Mouse (Mus musculus) spleen, embryonic (tissue): ENCODE data around the gene Egf.
"Not testable (repeated sequence)": the region's sequence is repeated elsewhere in the genome, so short reads cannot be mapped to it uniquely, and the experiment has no call there.

ENCODE experiments used
- CTCF ChIA-PET: fragments of 350-600 bp; sonication (Branson Sonifier 250); formaldehyde crosslinking; loops from one replicate; lab custom pipeline; 2022; lab: Charles Lee

The Egf gene

DNA sequence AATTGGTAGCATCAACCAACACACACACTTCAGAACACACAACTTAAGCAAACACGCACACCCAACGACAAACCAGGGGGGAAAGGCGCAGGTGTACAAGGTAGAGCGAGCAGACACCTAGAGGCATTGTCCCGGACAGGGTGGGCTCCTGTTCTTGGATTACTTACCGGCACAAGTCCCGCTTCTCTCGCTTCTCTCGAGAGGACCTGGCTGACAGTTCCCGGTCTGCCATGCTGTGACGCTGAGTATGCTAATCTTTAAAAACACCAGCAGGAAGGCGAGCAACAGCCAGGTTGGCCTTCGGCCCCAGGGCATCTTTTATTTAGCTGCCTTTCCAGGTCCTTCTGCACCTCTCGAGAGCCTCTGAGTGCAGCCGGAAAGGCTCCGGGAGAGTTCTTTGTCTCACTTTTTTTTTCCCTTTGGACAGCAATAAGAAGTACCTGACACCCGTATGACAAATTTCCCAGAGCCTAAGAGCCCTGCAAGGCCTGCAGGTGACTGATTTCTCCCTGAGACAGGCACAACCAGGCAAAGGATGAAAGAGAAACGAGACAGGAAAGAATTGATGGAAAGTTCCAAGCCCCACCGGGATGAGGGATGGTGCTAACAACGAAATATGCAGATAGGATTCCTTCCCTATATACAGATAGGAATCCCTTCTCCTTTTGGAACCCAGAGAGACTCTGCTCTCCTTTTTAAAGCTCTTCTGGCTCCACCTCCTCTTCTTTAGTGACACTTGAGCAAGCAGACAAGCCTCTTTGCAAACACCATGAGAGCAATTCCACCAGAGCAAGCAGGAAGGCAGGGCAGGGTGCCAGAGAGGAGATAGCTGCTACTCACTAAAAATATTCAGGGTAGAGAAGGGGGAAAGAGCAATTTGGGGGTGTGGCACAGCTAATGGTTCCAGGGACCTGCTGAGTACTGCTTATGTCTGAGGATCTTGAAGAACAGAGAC is at the start of gene Egf:
Egf (minus strand) TSS at position 667 of the 955 bp plus-strand sequence.
- CTCF ChIA-PET, result no interaction called here

DNA sequence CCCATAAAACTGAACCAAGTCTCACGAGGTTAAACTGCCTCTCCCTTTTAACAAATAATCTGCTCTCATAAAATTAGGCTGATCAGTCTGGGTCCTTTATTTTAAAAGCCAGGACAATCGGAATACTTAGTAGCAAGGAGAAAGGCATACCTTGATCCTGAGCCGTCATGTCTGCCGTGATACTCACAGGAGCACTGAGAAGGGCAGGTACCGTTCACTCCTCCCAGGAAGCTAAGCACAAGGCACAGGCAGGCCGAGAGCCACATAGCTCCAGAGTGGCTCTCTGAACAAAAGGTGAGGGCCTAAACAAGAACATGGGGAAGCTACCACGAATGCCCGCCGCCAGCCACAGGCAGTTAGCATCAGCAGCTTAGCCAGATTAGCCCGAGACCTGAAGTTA is 48.6 kb upstream of the Egf start, which contains the start of gene Lrit3:
Lrit3 (minus strand) TSS at position 266 of the 400 bp plus-strand sequence.
- CTCF ChIA-PET, result no interaction called here

DNA sequence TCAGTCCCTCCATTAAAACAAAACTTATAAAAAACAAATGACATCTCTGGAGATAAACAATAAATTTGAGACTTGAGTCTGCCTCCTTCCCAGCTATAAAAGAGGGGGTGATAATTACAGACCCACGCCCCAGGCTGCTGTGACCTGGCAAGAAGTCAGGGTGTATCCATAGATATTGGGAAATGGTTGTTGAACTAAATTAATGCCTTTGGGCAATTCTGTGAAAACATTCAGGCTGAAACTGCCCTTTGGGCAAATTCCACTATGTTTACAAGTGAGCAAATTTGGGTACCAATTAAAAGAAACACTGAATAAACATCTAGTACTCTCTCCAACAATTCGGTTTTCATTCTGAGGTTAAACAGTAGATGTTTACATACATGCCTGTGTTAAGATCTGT is 43.9 kb upstream of the Egf start:
- CTCF ChIA-PET, result no interaction called here

DNA sequence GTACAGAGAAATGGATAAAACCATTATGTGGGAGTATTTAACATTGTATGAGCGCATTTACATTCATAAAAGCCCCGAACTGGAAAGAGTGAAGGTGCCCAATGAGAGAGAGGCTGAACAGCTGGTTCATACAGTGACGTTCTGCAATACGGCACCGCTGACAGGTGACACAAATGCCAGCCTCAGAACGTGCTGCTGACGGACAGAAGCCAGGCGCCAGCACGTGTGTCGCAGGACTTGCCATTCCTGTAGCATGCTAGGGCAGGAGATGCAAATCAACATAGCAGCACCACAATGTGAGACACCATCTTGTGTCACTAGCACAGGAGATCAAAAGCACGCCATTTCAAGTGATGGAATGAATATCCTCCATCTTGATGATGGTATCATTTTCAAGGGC is 43.4 kb upstream of the Egf start:
- CTCF ChIA-PET, result no interaction called here

DNA sequence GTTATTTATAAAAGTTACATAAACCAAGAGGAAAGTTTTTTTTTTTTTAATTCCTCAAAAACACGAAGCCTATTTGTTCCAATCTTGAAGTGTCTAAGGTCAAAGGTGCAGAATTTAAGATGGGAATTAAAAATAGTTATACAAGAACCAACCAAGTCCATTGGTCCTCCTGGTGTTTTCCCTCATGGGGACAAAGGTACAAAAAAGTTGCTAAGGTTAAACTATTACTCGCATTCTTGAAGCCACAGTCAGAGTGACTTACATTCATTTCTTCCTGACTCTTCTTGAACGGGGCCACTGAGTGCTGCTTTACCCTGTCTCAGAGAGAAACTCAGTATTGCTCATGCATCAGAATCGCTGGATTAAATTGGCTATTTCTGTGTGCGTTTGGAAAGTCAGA is 42.2 kb upstream of the Egf start:
- CTCF ChIA-PET, result no interaction called here

DNA sequence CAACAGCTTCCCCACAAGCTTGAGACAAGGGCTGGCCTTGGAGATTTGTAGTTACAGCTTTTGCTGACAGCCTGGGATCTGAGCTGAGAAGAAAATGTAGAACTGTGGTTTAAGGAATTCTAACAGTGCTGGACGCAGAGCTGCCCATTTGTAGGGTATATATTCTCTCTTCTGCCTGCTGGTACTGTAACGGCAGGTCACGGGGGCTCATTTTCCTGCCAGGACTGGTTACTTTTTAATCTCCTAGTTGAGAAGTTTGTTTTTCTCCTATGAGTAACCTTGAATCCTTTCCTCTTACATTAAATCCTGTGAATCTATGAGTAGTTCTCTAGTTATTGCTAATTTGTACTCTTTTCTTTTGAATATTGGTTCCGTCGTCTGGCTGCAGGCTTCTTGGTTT is 38.7 kb upstream of the Egf start:
- CTCF ChIA-PET, result no interaction called here

DNA sequence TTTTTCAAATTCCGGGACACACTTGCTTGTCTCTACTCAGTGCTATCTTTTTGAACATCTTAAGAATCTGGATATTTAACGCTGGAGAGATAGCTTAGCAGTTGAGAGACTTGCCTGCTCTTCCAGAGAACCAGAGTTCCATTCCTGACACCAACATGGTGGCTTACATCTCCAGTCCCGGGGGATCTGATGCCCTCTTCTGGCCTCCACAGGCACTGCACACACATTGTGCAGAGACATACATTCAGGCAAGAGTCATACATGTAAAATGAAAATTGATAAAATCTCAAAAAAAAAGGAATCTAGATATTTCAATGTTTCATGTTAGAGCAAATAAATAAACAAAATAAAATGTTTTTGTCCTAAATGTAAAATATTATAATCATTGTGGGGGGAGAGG is 27.6 kb upstream of the Egf start:
- CTCF ChIA-PET, result no interaction called here

DNA sequence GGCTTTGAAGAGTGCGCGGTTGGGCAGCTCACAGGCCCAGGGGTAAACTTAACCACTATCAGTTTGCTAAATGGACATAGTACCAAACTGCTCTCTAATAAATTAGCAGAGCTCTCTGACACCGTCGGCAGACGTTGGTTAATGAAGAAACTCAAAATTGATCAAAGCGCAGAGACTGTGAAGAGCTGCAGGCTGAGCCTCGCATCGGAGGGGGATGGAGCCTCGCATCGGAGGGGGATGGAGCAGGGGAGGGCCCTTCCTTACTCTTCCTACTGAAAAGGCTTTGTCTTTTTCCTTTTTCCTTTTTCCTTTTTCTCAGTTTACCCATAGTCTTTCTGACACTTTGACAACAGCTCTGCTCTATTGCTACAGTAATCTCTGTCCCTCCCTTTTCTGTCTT is 26.3 kb upstream of the Egf start:
- CTCF ChIA-PET, result no interaction called here

DNA sequence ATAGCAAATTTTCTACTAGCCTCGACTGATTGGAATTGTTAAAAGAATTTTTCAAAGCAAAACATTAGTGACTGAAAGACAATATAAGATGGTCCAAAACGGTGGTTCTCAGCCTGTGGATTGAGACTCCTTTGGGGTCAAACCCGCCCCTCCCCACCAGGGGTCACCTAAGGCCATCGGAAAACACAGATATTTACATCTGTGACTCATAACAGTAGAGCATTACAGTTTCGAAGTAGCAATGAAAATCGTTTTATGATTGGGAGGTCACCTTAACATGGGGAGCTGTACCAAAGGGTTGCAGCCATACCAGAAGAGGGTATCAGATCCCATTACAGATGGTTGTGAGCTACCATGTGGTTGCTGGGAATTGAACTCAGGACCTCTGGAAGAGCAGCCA is 16.1 kb upstream of the Egf start:
- CTCF ChIA-PET, result no interaction called here

DNA sequence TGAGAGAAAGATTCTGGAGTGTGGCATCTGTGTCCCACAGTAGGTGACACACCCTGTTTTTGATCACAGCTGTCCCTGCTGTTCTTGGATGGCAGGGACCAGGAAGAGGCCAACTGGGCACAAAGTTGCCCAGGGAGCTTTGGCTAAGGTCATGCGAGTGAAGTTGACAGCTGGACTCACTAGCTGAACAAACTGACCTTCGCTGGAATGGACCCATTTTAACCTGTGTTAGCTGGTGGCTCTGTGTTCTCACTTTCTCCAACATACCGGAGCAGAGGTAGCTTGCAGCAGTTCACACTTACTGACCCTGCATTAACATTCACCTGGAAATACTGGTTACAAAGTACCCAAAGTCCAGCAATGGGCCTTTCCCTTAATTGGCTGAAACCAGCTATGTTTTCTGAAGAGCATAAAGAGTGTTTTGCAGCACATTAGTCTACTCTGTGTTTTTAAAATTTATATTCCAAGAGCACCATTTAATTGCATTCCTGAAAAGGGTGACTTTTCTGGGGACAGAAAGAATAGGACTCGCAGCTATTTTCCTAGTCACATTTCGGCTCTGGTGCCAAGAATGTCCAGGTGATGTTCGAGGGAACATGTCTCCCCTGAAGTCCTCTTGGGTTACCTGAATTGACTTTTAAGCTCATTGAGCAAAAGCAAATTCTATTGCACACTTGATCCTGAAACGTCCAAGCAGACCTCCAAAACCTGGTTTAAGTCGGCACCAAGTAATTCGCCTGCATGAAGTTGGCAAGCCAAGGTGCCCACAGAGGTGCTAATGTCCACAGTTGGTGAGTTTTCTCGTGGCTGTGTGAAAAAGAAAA is 12.1 kb upstream of the Egf start:
- CTCF ChIA-PET, result no interaction called here

DNA sequence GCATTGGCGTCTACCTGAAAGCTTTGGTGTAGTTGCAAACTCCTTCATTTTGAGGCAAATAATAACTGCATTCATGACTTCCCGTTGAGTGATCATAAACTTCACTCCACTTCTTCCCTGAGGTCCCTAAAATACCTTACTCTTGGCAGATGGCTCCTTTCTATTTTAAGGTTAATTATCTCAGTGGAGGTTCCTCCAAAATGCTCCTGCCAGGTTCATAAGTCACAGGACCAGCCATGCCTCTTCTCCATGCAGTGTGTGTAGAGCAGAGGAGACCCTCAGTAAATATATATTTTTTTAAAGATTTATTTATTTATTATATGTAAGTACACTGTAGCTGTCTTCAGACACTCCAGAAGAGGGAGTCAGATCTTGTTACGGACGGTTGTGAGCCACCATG is 11.0 kb upstream of the Egf start:
- CTCF ChIA-PET, result no interaction called here

DNA sequence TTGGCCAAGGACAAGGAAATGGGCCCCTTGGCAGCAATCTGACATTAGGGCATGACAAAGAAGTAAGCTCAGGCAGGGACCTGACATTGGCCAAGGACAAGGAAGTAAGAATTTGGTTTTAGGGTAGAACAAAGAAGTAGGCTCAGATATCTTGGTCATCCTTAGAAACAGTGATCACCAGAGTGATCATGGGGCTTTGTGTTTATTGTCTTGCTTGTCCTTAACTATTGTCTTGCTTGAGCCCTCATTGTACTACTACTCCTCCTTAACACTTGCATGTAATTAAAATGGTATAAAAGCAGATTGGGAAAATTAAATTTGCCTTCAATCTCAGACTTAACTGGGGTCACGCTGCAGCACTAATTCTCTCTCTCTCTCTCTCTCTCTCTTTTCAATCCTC is 2.5 kb upstream of the Egf start:
- CTCF ChIA-PET, result not testable (repeated sequence)

DNA sequence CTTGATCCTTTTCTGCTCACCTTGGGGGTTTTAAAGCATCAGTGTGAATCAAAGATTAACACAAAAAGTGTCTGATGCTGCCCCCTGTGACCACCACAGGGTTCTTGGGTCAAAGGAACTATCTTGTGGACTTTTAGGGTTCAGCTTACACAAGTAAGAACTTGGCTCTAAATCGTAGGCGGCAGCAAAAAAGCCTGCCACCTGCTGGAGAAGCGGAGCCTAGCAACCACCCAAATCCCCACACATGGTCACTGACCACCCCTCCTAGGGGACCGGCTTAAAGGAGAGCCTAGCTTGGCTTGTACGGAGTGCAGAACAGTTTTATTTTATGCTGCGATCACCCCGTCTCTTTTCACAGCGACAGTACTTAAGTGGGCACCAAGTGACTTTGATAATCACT is 10.3 kb downstream of the Egf start:
- CTCF ChIA-PET, result interaction anchor here (0.5 kb wide), 1 partner anchor 194 kb away, joined by 7 read pairs; no protein-coding TSS in a partner anchor

DNA sequence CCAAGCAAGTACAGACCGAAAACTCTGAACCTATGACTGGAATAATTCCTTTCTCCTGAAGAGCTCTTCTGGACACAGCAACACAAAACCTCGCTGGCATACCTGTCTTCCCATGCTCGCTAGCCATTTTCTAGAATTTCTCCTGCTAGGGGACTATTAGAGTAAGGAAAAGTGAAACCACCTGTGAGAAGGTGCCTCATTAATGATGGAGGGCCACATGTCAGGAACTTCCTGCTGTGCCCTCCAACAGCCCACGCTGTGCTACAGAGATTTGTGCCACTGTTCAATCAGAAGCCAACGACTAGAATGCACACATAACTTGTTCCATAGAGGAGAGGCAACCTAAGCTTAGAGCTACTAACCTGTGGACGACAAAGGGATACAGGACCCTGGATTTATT is 12.3 kb downstream of the Egf start:
- CTCF ChIA-PET, result interaction anchor here (0.5 kb wide), 1 partner anchor 42 kb away, joined by 3 read pairs; no protein-coding TSS in a partner anchor

DNA sequence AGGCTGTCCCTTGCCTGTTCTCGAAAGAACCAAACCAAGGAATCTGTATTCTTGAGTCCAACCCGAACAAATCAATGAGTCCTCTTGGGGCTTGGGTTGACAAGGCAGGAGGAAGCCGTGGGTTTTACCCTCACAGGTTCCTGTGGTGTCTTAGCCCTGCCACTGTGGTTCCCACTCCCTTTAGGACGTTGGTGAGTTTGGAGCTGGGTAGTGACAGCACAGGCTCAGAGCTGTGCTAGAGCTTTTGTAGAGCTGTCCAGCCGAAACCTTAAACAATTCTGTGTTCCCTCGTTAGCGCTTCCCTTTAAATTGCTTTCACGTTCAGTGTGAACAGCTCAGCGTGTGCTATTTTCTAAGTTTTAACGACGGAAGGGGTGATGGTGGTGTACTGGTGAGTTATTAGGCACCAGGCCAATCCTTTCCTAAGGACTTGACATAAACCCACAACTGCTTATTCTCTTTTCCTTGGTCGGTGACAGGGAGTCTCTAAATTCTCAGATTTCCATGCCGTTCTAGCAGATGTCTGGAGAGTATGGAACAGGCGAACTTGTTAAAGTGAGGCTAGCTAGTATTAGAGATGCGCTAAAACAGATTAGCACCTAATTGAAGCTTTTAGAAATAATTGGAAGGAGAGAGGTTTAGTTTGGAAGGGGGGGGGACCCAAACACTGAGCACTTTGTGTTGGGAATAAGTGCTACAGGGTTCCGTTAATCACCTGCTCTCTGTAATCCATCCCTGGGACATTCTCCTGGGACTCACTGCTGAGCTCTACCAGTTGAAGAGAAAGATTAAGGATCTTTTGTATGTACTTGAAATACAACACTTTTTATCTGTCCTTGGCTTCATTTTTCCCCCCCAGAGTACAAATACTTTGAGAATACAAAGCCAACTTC is 16.6 kb downstream of the Egf start:
- CTCF ChIA-PET, result no interaction called here

DNA sequence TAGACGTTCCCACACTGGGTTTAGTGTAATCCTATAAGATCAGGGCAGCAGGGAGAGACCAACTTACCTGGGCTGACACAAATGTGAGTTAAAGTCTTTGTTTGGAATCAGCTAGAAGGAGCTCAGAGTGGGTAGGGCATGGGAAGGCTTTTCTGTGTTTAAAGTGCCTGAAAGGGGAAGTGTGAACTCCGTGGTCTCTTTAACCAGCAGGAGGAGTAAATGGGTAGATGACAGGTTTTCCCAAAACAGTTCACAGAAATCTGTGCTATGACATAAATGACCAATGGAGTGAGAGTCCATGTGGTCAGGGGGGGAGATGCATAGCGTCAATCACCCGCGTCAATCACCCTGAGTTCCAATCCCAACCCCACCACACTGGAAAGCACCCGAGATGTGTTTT is 23.5 kb downstream of the Egf start:
- CTCF ChIA-PET, result no interaction called here

DNA sequence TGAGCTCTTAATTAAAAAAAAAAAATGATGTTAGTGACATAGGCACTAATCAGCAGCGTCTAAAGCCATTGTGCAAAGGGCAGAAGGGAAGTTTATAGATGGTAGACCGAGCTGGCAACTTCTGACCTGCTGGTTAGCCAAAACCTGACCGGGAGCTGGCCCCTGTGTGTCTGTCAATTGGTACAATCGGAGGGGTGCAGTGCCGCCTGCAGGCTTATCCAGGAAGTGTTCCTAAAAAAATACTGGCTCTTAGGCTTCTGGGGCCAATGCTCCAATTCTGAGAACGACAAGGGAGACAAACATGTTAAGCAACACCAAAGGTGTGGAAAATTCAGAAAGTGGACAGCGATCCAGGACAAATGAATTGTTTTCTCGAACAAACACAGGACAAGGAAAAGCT is 24.7 kb downstream of the Egf start:
- CTCF ChIA-PET, result no interaction called here

DNA sequence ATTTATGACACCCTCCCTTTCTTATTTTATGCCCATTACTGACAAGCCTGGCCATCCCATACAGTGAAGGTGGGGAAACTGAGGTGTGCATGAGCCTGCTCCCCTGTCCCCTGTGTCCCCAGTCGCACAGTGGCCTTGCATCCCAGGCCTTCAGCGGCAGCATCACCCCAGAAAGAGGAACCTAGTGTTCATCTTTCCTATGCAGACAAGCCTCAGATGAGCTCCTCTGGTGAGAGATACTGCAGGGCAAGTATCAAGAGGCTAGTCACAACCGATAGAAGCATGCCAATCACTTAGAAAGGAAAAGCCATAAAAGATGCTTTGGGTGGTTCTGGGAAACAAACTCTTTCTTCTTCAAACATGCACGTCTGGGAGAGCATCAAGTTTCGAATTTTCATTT is 25.2 kb downstream of the Egf start:
- CTCF ChIA-PET, result no interaction called here

DNA sequence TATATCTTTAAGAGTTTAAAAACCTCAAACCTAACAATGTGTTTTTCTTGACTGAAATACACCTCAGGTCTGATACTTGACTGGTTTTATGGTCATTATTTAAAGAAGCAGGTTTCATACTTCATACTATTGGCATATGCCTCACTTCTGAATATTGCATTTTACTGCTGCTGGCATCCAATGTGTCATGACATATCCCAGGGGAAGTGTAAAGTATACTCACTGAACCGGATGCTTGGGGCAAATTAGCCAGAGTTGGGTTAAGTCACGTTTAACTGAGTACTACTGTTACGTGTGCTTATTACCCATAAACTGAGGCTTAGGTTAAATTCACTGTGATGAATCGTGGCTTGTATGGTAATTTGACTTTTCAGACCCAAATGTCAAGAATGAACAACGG is 29.5 kb downstream of the Egf start:
- CTCF ChIA-PET, result interaction anchor here (0.5 kb wide), 1 partner anchor 81 kb away, joined by 3 read pairs; no protein-coding TSS in a partner anchor

DNA sequence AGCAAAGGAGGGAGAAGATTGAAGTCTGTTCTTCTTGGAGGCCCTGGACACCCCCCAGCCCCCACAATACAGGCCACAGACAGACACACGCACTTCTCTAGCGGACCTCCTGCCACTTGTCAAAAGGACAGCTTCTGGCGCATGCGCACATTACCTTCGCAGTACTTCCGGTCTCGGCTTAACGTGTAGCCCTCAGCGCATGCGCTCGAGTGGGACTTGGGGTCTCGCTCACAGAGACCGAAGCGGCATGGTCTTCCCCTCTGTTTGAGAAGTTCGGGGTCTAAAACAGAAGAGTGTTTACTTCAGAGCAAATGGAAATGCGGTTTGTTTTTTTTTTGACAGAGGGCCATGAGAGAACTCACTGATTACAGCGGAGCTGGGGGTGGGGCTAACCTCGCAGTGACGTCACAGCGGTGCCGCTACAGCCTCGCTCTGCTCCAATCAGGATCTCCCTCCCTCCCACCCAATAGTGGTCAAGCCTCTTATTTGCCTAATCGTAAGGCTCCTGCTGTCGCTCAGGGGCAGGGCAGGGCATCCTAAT is 30.1 kb downstream of the Egf start:
- CTCF ChIA-PET, result no interaction called here

DNA sequence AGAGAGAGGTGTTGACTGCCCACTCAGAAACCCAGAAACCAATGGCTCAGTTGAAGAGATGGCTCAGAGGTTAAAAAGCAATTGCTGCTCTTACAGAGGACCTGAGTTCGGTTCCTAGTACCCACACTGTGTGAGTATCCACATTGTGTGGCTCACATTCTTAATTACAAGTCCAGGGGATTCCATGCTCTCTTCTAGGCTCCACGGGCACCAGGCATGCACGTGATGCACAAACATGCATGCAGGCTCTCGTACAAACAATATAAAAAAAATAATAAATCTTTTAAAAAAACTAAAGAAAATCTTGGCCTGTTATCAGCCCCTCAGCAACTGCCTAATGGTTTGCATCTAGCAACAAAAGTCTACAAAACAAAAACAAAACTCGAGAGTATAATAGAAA is 30.6 kb downstream of the Egf start:
- CTCF ChIA-PET, result no interaction called here
